Mouse (Mus musculus): Measurements from ENCODE around the gene Cryaa. TPM values are rescaled to one million over a fixed set of nuclear protein-coding genes. Genes with fewer than 3 reads are reported as not detected.
"Not testable (repeated sequence)": the region's sequence is repeated elsewhere in the genome, so short reads cannot be mapped to it uniquely, and the experiment has no call there.

Cryaa gene
- total RNA-seq, 1 experiment from 2014 or later: not detected

GRCm38 (mm10) chr17:31660661-31661250 lies 16.9 kb upstream of the Cryaa start:
- no peak for DNase-seq

DNA sequence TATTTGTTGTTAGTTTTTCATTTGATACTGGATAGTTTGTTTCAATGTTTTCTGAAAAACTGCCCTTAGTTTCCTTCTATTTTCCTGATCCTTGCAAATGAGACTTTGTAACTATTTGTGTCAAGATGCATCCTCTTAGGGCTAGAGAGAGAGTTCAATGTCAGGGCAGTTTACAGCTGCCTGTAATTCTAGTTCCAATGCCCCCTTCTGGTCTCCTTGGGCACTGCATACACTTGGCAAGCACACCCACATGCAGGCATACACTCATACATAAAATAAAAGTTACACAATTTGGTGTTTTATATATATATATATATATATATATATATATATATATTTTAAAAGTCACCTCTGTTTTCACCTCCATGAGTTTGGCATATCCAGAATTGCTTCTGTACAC lies 14.8 kb upstream of the Cryaa start:
- peak; percentile 24 for DNase-seq

DNA sequence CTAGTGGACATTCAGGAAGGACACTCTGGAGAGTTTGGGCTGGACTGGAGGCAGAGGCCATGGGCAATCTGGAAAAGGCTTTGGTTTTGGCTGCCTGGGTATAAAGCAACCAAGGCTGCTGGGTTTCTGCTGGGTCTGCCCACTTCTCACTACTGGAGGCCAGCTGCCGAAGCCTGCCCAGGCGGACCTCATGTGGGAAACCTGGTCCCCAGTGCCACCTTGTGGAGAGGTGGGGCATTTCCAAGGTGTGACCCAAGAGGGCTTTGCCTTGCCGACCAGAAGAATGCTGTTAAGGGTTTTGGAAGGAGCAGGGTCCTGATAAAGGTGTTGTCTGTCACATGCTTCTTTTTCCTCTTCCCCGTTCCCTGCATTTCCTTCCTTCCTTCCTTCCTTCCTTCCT lies 12.8 kb upstream of the Cryaa start:
- DNase-seq: peak; percentile 93

GRCm38 (mm10) chr17:31668306-31668705 lies 9.3 kb upstream of the Cryaa start:
- no peak for DNase-seq

- no peak for DNase-seq
Measured at GRCm38 (mm10) chr17:31670163-31670562, 7.4 kb upstream of the Cryaa start.

- DNase-seq: no peak
Measured at GRCm38 (mm10) chr17:31671698-31672097, 5.9 kb upstream of the Cryaa start.

DNA sequence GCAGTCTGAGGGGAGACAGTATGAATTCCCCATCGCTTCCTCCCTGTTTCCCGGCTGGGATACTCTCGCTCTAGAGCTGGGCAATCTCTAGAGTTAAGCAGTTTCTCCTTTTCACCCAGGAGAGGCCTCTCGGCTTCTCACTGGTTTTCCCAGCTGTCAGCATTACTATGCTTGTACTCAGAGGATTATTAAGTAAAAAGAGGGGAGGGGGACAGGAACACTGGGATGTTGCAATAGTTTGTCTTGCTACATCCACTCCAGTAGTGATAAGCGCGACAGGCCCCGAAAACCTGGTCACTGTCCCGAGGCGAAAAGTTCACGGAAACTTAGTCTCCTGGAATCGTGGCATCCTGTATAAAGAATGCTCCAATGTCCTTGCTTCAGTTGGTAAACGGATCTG lies 5.3 kb upstream of the Cryaa start:
- DNase-seq: no peak

DNA sequence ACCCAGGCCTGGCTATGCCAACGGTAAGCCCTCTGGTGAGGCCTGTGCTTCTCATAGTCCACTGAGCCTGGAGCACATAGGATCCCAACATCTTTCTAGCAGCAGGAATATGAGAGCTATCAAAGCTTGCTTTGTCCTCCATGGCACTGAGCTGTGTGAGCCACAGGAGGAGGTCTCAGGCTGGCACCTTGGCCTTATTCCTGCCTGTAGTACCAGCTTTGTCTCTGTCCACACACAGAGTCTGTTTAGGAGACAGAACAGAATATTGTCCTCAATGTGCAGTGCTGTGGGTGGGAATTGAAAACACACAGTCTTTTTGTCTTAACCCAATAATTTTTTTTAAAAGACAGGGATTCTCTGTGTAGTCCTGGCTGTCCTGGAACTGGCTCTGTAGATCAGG lies 3.2 kb upstream of the Cryaa start:
- no peak for DNase-seq

DNA sequence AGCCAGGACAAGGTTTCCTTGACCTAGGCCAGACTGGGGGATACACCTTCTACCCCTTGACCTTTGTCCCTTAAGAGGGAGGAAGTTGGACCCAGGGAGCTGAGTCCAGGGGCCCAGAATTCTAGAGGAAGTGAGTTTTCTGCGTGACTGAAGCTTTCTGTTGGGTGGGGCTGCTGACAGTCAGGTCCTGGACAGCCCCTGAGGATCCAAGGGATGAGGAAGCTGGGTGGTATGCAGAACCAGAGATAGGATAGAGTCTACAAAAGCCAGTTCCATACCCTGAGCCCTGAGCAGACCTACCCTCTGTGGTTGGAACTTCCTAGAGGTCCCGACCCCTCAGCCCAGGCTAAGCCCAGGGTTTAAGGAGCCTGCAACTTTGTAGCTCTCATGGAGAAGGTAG lies 2.8 kb downstream of the Cryaa start:
- DNase-seq: no peak

GRCm38 (mm10) chr17:31685514-31686224 lies 8.1 kb downstream of the Cryaa start:
- peak; percentile 90 for DNase-seq

- peak; percentile 50 for DNase-seq
Measured at GRCm38 (mm10) chr17:31686225-31686564, 8.6 kb downstream of the Cryaa start.

- DNase-seq: peak; percentile 23
Measured at GRCm38 (mm10) chr17:31688112-31688511, 10.5 kb downstream of the Cryaa start.

- no peak for DNase-seq
Measured at GRCm38 (mm10) chr17:31689606-31690005, 12.0 kb downstream of the Cryaa start.

DNA sequence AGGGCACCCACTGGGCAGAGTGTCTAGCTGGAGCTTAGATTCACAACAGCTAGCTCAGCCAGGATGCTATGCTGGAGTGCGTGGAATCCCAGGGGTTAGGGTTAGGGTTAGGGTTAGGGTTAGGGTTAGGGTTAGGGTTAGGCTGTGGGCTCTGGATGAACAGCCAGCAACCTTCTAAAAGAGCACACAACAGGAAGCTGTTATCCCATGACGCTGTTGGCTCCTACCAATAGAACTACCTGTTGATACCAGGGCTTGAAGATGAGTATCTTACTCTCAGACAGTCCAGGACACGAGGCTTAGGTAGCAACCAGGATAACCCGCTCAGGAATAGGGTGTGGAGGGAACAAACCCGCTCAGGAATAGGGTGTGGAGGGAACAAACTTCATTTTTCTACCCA lies 15.3 kb downstream of the Cryaa start:
- DNase-seq: no peak

DNA sequence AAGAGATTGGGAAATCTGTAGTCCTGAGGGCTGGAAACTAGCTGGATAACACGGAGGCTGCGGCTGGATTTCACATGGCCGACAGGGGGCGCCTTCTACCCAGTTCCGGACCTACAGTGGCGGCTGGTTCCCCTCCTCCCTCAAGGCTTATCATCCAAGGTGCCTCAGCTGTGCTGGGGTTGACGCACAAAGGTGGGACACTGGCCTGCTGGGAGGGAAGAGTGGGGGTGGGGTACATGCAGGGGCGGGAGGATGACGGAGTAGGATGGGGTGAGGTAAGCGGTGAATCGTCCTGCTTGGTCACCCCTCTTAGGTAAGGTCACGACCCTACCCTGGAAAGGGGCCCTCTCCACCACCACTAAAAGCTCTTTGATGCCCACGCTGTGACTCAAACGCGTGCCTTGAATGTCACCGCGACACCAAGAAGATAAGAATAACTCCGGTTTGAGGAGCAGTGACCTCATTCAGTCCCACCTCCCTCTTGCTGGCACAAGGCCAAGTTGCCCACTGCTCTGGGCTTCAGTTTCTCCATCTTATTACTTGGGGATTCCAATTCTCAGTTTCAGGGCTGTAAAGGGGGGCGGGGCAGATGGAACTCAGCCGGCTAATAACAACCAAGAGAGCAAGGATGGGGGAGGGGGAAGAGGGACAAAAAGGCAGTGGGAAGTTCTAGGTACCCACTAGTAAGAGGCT lies 15.9 kb downstream of the Cryaa start:
- peak; percentile 92 for DNase-seq

DNA sequence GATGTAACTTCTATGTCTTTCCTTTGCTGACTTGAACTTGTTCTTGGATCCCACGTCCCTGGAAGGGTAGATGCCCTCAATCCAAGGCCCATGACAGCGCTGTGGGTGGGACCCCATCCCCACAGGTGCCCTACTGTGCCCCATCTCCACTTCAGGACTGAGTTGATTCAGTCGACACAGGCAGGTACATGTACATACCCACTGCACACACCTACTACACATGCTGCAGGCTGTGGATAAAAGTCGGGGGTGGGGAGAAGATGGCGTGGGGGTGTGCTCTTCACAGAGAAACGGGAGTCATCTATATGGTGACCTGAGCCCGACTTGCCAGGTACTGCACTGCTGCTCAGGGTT lies 16.4 kb downstream of the Cryaa start:
- DNase-seq: no peak

DNA sequence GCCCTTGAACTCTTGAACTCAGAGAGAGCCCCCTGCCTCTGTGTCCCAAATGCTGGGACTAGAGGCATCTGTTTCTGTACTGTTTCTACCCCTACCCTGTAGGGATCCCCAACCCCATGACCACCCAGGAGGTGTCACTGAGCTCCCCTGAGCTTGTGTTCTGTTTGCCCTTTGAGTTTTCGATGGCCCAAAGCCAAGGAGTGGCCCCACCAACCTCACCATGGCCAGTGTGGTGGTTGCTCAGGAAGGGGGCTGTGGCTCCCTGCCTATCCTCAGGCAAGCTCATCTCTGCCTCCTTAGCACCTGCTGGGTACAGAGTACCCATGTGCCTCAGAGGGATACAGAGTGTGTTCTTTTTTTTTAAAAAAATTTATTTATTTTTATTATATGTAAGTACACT lies 17.3 kb downstream of the Cryaa start:
- no peak for DNase-seq

DNA sequence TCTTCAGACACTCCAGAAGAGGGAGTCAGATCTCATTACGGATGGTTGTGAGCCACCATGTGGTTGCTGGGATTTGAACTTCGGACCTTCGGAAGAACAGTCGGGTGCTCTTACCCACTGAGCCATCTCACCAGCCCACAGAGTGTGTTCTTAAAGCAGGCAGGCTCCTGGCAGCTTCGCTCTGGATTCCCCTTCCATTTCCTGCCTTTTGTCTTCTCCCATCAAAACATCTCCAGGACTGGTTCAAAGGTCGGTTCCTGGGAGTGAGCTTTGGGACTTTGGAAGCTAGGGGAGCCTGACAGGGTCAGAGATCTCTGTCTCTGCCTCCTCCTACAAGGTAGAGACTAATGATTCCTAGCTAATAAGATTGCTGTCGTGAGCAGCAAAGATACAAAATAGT lies 17.7 kb downstream of the Cryaa start:
- not testable (repeated sequence) for DNase-seq

GRCm38 (mm10) chr17:31698347-31698746 lies 20.7 kb downstream of the Cryaa start:
- DNase-seq: no peak

GRCm38 (mm10) chr17:31703276-31703980 lies 25.8 kb downstream of the Cryaa start:
- DNase-seq: peak; percentile 75

DNA sequence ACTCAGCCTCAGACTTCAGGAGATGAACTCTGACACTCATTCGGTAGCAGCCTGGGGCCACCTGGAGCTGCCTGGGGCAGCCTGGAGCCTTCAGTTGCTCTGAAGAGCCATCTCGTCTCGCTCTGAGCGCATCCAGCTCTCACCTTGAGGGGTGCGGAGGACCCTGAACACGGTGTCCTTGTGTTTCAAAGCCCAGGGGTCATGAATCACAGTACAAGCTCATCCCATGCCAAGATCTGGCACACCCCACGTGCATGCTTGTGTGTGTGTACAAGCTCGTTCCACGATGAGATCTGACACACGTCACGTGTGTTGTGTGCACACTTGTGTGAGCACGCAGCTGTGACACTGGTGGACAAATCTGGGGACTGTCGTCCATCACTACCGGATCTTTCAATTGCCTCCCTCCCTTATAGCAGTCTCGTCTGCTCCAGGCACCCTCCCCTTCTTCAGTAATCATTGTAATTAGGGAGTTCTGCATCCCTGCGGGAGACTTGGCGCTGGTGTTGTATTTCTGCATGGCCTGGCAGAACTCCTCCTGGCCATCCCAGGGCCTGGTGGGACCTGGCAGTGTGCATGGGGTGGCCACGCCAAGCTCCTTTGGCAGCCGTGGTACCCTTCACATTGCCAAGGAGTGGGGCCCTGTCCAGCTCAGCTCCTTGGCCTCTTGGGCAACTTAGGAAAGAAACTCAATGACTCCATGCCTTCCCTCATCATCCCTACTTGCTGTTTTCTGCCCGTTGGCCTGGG lies 27.8 kb downstream of the Cryaa start:
- peak; percentile 72 for DNase-seq

DNA sequence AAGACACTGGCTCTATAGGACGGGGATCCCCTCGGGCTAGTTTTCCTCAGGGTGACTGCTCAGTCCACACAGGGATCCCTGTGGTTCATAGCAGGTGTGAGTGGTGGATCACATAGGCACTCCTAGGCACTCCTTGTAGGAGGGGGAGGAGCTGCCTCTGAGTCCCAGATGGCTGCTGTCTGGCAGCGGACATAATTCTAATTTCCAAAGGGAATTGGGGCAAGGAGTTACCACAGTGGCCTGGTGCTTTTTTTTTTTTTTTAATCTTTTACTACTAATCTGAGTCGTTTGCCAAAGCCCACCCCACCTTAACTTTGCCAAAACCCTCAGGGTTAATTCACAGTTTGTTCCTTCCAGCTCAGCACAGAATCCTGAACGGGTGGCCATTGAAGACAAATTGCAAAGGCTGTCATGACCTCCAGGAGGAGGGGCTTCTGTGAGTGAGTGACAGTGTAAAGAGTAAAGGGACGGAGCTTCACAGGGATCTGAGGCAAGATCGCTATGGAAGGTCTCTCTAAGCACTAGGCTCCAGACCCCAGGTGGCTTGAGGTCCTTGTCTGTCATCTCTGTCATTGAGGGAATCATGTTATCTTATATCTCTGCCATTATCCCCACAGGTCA lies 31.6 kb downstream of the Cryaa start:
- no peak for DNase-seq

Data from adrenal gland, postnatal 14 days (tissue).